Mouse (Mus musculus) intestine, embryonic 16.5 days (tissue): ENCODE measurements around the gene Rnf20. TPM values are rescaled to one million over a fixed set of nuclear protein-coding genes. Genes with fewer than 3 reads are reported as not detected.

Experiments used
- ATAC-seq: fragments of 200-750 bp; cut with Nextera tagmentation; 2 replicates; pipeline ENCODE4 v1.8.0; 2017; ENCODE audit warnings: moderate TSS enrichment, moderate library complexity
- H3K27ac ChIP-seq: fragments of 300-500 bp; sonication (generic); 2 replicates; pipeline ENCODE4 v1.5.1; 2014; ENCODE audit warnings: mild to moderate bottlenecking, low read length
- H3K27me3 ChIP-seq: fragments of 300-500 bp; sonication (generic); replicated peaks from 2 replicates; pipeline ENCODE4 v1.6.1; 2014; ENCODE audit warnings: low read length, control low read depth, mixed read lengths; ENCODE audit not compliant: control insufficient read depth, insufficient read depth
- H3K36me3 ChIP-seq: fragments of 300-500 bp; sonication (generic); 2 replicates; pipeline ENCODE4 v1.6.1; 2014; ENCODE audit warnings: low read length, control low read depth; ENCODE audit not compliant: control insufficient read depth, insufficient read depth
- H3K4me1 ChIP-seq: fragments of 300-500 bp; sonication (generic); 2 replicates; pipeline ENCODE4 v1.6.1; 2014; ENCODE audit warnings: low read length, control low read depth, mixed read lengths; ENCODE audit not compliant: control insufficient read depth, insufficient read depth
- H3K4me2 ChIP-seq: fragments of 300-500 bp; sonication (generic); 2 replicates; pipeline ENCODE4 v1.6.1; 2014; ENCODE audit warnings: low read depth, low read length, control low read depth
- H3K4me3 ChIP-seq: fragments of 300-500 bp; sonication (generic); 2 replicates; pipeline ENCODE4 v1.5.1; 2014; ENCODE audit warnings: mild to moderate bottlenecking, low read length
- H3K9ac ChIP-seq: fragments of 300-500 bp; sonication (generic); 2 replicates; pipeline ENCODE4 v1.6.1; 2014; ENCODE audit warnings: low read depth, low read length
- H3K9me3 ChIP-seq: fragments of 300-500 bp; sonication (generic); 2 replicates; pipeline ENCODE4 v1.6.1; 2016; ENCODE audit warnings: low read length, control low read depth; ENCODE audit not compliant: control insufficient read depth
- WGBS: fragments of 180-500 bp; shearing (Covaris S2); extraction: QIAGEN DNeasy Blood & Tissue Kit; methylation state at CpG from one replicate; pipeline ENCODE4 v1.1.7; 2014; 5-methylcytosine and 5-hydroxymethylcytosine counted together
- polyA plus RNA-seq: library from polyadenylated mRNA; unstranded; fragments of >200 nt; fragmentation: Nextera tagmentation; extraction: Ambion mirVana; gene quantifications from 2 replicates; pipeline ENCODE4 v1.2.1, GENCODE M21; 2015

The Rnf20 gene
- polyA plus RNA-seq, 1 experiment from 2014 or later: 25.7 TPM

DNA sequence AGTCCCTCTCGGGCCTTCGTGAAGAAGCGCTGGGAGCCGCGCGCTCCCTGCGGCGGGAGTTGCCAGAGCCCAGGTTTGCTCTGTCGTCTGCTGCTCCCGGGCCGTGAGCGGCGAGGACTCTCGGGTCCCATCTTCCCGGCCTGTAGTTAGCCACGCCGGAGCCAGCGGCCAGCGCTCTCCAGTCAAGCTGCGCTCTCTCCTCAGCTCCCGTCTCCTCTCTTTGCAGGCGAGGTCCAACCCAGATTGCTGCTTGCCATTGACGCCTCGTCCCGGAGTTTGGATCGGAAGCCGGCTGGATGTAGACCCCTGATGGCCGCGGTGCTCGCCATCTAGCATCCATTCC lies 304 bp downstream of the Rnf20 start:
- no peaks in the 10 kb centered on the region for H3K9me3 ChIP-seq
- H3K4me3 ChIP-seq: peak overlapping the region; percentile 76
- H3K9ac ChIP-seq: peak overlapping the region; percentile 85
- peaks cover 4% of the 10 kb centered on the region; the same call in 1 of the 2 replicates for H3K36me3 ChIP-seq
- peak overlapping the region; percentile 91 for H3K27ac ChIP-seq
- peaks cover 3% of the 10 kb centered on the region; the same call in 1 of the 2 replicates for H3K4me1 ChIP-seq
- peak overlapping the region; percentile 74 for H3K4me2 ChIP-seq
- WGBS: under 1% methylated on average over 30 of the region's 30 CpGs
- ATAC-seq: no peak
- no peaks in the 10 kb centered on the region for H3K27me3 ChIP-seq

DNA sequence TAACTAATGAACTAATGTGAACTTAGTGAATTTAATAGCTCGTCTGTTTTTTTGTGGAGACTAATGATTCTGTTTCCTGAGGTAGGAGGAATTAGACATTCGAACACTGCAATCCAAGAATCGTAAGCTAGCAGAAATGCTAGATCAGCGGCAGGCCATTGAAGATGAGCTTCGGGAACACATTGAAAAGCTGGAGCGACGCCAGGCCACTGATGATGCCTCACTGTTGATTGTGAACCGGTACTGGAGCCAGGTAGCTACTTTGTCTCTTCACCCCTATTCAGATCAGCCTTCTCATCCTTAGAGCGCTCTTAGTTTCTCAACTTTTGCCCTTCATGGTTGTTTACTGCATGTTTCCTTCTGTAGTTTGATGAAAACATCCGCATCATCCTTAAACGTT lies 6.0 kb downstream of the Rnf20 start:
- 91% methylated on average over 11 of the region's 11 CpGs for WGBS

DNA sequence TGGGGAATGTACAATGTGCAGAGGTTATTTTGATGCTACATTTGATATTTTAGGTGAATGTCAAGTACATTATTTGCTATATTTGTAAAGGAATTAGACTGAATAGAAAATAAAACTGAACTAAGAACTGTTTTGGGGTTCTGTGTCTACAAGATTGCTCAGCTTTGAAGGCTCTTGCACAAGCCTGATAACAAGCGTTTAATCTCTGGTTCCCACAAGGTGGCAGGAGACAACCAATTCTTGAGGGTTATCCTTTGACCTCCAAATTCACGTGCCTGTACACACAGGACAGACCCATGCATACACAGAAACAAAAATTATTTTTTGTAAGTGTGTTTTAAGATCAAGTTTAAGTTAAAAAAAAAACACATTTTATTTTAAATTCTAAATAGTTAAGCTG lies 8.1 kb downstream of the Rnf20 start:
- H3K27ac ChIP-seq: no peak overlapping the region

More for the DNA sequence above, 6.0 kb downstream of the Rnf20 start:
- ATAC-seq: no peak
- peaks cover 4% of the 10 kb centered on the region; the same call in 1 of the 2 replicates for H3K36me3 ChIP-seq
- no peaks in the 10 kb centered on the region for H3K27me3 ChIP-seq
- H3K4me3 ChIP-seq: no peak overlapping the region
- H3K27ac ChIP-seq: no peak overlapping the region
- H3K9ac ChIP-seq: no peak overlapping the region
- peaks cover 3% of the 10 kb centered on the region; the same call in 1 of the 2 replicates for H3K4me1 ChIP-seq
- no peak overlapping the region for H3K4me2 ChIP-seq
- no peaks in the 10 kb centered on the region for H3K9me3 ChIP-seq

DNA sequence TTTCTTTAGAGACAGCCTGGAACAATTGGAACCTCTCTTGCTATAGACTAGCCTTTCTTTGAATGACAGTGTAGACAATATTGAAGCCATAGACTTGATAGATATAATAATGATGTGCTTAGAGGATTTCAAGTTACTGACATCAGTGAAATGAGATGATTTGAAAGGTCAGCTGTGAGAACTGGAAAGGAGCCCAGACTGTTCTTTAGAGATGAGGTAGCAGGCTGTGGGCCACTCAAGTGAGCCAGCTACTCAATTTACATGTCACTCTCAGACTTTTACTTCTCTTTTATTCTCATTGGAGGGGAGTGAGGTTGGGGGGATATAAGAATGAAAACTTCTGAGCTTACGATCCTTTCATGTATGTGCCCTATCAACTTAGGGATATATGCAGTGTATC lies 27.6 kb downstream of the Rnf20 start:
- Histone ChIP-seq H3K9me3 (no peaks in the 10 kb centered on the region), H3K9ac (no peak overlapping the region), H3K4me2 (no peak overlapping the region), H3K4me1 (no peaks in the 10 kb centered on the region), H3K4me3 (no peak overlapping the region), H3K27me3 (no peaks in the 10 kb centered on the region), H3K36me3 (peaks cover 6% of the 10 kb centered on the region; the same call in 1 of the 2 replicates), H3K27ac (no peak overlapping the region)
- no peak for ATAC-seq
- 90% methylated on average over 1 of the region's 1 CpGs for WGBS

More for the DNA sequence above, 8.1 kb downstream of the Rnf20 start:
- Histone ChIP-seq H3K9me3 (no peaks in the 10 kb centered on the region), H3K9ac (no peak overlapping the region), H3K27me3 (no peaks in the 10 kb centered on the region), H3K4me2 (no peak overlapping the region), H3K4me1 (no peaks in the 10 kb centered on the region), H3K36me3 (peaks cover 4% of the 10 kb centered on the region; the same call in 1 of the 2 replicates), H3K4me3 (no peak overlapping the region)
- no peak for ATAC-seq
- 65% methylated on average over 2 of the region's 2 CpGs for WGBS

DNA sequence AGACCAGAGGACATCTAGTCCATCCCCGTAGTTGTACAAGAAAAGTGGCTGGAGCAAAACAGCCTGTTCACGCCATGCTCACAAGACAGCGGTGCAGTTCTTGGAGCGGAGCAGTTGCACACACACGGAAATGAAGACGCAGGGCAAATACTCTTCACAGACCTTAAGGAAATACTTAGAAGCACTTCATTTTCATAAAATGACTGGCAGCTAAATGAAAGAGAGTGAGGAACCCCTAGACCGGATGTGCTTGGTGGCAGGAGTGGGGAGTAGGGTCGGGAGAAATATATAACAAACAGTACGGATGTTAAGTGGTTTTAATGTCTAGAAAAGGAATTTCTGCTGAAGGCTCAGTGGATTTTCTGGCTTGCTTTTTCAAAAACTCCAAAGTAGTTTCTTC lies 29.9 kb downstream of the Rnf20 start:
- no peak overlapping the region for H3K9ac ChIP-seq
- H3K4me1 ChIP-seq: no peaks in the 10 kb centered on the region
- ATAC-seq: no peak
- H3K9me3 ChIP-seq: no peaks in the 10 kb centered on the region
- no peaks in the 10 kb centered on the region for H3K27me3 ChIP-seq
- no peak overlapping the region for H3K4me2 ChIP-seq
- H3K27ac ChIP-seq: no peak overlapping the region
- H3K4me3 ChIP-seq: no peak overlapping the region
- WGBS: 95% methylated on average over 9 of the region's 9 CpGs
- peaks cover 2% of the 10 kb centered on the region; the same call in 1 of the 2 replicates for H3K36me3 ChIP-seq

DNA sequence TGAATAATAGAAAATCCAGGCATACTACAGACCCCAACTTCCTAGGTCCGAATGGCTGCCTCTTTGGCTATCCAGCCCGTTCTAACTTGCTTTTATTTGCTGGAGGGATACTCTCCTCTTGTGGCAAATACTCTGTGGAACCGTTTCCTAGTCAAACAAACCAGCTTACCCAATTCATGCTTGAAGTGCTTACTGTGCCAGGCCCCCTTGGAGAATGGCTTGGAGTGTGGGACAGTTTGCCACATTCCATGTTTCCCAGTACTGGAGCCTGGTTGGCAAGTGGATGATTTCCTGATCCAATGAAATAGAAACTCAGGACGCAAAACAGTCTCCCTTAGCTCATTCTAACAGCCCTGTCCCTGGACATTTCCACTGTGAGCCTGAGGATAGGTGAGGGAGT lies 30.4 kb downstream of the Rnf20 start:
- 86% methylated on average over 4 of the region's 4 CpGs for WGBS
- Histone ChIP-seq H3K4me2 (no peak overlapping the region), H3K36me3 (peaks cover 2% of the 10 kb centered on the region; the same call in 1 of the 2 replicates), H3K27me3 (no peaks in the 10 kb centered on the region), H3K27ac (no peak overlapping the region), H3K4me3 (no peak overlapping the region), H3K9me3 (no peaks in the 10 kb centered on the region), H3K9ac (no peak overlapping the region), H3K4me1 (no peaks in the 10 kb centered on the region)
- no peak for ATAC-seq

DNA sequence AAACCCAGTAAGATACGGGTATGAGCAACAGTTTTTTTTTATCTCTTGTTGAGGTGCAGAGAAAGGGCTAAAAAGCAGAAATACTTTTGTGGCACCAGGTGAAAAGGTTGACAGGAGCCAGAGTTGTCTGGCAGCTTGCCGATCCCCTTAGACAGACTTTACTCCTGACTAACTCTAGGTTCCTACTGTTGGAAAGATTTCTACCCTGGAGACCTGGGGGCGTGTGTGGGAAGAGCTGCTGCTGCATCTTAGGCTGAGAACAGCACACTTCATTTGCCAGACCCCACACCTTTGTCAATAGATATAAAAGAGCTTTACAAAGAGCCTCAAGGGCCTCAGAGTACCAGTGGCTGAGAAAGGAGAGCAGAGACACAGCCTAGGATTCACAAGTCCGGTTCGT lies 33.0 kb downstream of the Rnf20 start:
- H3K4me2 ChIP-seq: no peak overlapping the region
- no peaks in the 10 kb centered on the region for H3K9me3 ChIP-seq
- H3K9ac ChIP-seq: no peak overlapping the region
- no peak overlapping the region for H3K4me3 ChIP-seq
- 82% methylated on average over 5 of the region's 5 CpGs for WGBS
- no peak for ATAC-seq
- no peaks in the 10 kb centered on the region for H3K36me3 ChIP-seq
- H3K4me1 ChIP-seq: no peaks in the 10 kb centered on the region
- H3K27ac ChIP-seq: no peak overlapping the region
- H3K27me3 ChIP-seq: no peaks in the 10 kb centered on the region

DNA sequence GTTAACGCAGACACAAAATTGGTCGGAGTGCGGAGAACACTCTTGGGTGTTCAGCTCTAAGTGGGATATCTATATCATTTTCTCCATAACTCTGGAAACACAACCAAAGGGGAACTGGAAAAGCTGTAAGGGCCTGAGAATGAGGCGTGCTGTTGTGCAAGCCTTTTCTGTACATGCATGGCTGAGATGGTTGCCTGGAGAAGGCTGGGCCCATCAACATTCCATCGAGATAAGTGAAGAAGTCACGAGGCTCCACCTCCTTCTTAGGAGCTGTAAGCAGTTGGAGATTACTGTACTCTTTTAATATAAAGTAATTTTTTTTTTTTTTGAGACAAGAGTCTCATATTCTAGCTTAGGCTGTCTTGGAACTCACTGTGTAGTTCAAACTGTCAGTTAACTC lies 44.3 kb downstream of the Rnf20 start:
- H3K4me2 ChIP-seq: no peak overlapping the region
- H3K27ac ChIP-seq: no peak overlapping the region
- no peaks in the 10 kb centered on the region for H3K9me3 ChIP-seq
- no peaks in the 10 kb centered on the region for H3K27me3 ChIP-seq
- no peaks in the 10 kb centered on the region for H3K4me1 ChIP-seq
- no peaks in the 10 kb centered on the region for H3K36me3 ChIP-seq
- H3K4me3 ChIP-seq: no peak overlapping the region
- H3K9ac ChIP-seq: no peak overlapping the region
- ATAC-seq: 0 out of 2 replicates have a peak, but pooled peaks have one; percentile 55
- 87% methylated on average over 6 of the region's 6 CpGs for WGBS

DNA sequence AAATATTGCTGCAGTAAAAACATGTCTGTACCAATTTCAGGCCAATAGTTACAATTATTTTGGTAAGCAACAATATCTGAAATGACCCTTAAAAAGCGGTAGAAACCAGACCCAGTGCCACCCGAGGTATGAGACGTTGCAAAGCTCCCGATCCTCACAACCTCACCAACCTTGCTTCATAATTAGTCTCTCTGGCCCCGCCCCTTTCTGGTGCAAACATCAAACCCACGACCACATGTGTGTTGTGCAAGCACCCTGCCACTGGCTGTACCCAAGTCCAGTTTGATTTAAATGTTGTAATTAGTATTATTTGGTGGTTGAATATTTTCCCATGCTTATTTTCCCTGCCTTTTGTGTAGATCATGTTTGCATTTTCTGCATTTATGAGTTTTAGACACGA lies 45.0 kb downstream of the Rnf20 start:
- Histone ChIP-seq H3K9me3 (no peaks in the 10 kb centered on the region), H3K36me3 (no peaks in the 10 kb centered on the region), H3K27me3 (no peaks in the 10 kb centered on the region), H3K27ac (no peak overlapping the region), H3K4me2 (no peak overlapping the region), H3K4me3 (no peak overlapping the region), H3K9ac (no peak overlapping the region), H3K4me1 (no peaks in the 10 kb centered on the region)
- ATAC-seq: no peak
- 77% methylated on average over 7 of the region's 7 CpGs for WGBS

DNA sequence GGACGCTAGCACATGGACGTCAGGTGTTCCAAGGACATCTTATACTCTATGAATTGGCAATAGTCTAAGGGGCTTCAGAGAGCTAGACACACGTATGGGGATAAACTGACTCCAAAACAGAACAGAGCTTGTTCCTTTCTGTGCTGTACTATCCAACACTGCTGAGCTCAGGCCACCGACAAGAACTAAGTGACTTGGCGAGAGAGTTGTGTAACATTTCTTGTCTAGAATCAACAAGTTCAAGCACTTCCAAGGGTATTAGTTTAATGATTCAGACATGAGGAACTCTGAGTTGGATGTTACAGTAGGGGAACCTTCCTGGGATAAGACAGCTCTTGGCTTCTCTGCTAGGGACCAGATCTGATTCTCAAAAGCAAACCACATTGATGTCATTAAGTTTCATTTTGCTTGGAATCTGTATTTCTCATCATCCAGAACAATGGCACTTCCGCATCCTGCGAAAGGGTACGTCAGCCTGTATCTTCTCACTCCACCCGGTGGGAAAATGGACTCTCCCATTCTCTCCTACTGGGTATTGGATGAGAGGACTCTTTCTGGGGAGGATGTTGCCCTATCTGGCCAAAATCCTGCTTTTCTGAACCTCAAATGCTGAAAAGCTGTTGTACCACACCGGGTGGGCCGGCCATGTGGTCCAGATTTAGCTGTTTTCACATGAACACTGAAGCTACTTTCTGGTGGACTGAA lies 48.5 kb downstream of the Rnf20 start:
- no peak overlapping the region for H3K9ac ChIP-seq
- 88% methylated on average over 11 of the region's 11 CpGs for WGBS
- no peaks in the 10 kb centered on the region for H3K27me3 ChIP-seq
- no peak overlapping the region for H3K4me3 ChIP-seq
- no peak overlapping the region for H3K27ac ChIP-seq
- no peaks in the 10 kb centered on the region for H3K4me1 ChIP-seq
- H3K36me3 ChIP-seq: no peaks in the 10 kb centered on the region
- no peaks in the 10 kb centered on the region for H3K9me3 ChIP-seq
- H3K4me2 ChIP-seq: no peak overlapping the region
- ATAC-seq: no peak
